Mouse (Mus musculus): ENCODE measurements around the gene Gm2897.
"Not testable (repeated sequence)": the region's sequence is repeated elsewhere in the genome, so short reads cannot be mapped to it uniquely, and the experiment has no call there.

DNA sequence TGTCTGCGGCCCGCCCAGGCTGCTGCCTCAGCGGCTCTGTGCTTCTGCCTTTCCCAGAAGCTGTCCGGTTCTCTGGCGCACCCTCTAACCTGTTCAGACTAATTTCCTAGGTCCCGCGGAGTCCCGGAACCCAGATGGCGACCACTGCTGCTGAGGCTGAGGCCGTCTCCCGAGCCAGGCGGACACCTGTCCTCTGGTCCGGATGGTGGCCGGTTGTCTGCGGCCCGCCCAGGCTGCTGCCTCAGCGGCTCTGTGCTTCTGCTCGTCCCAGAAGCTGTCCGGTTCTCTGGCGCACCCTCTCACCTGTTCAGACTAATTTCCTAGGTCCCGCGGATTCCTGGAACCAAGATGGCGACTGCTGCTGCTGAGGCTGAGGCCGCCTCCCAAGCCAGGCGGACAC is 67.0 kb downstream of the Gm2897 start:
- TF ChIP-seq GATA1 (IDR thresholded peaks at IDR 0.05; ENCODE audit: borderline replicate concordance, low read length); FLI1 (IDR thresholded peaks at IDR 0.05; ENCODE audit: low read length): not testable (repeated sequence)

Measured in megakaryocyte, embryonic 14.5 days (primary cell).